Comparison of ENCODE assay signal across 1 mouse cellular context in genomic region chr5:125444554-125444953, GRCm38 (mm10).
TF ChIP-seq lines count a peak whose summit lies in the region.

No protein-coding gene starts in this region.

TF ChIP-seq in MEL, 35 proteins besides CTCF, POLR2A, EP300 and RAD21 (continued from another document):
- TF ChIP-seq TAL1 (IDR thresholded peaks at IDR 0.05; ENCODE audit: low read length) (no peak), MYC (IDR thresholded peaks at IDR 0.05; ENCODE audit: low read depth, low read length) (peak; percentile 68), MYB (IDR thresholded peaks at IDR 0.05; ENCODE audit: low read depth, low read length) (no peak), USF1 (IDR thresholded peaks at IDR 0.05; ENCODE audit: low read depth, low read length) (no peak), RCOR1 (IDR thresholded peaks at IDR 0.05; ENCODE audit: low read depth, low read length) (peak; percentile 54; the same call in 1 of the 2 replicates), ZC3H11A (IDR thresholded peaks at IDR 0.05; ENCODE audit: low read depth, low read length) (no peak), MAZ (IDR thresholded peaks at IDR 0.05; ENCODE audit: low read depth, low read length) (no peak), GATA1 (IDR thresholded peaks at IDR 0.05; ENCODE audit: low read depth, low read length) (no peak), NRF1 (IDR thresholded peaks at IDR 0.05; ENCODE audit: insufficient read depth, low read depth, low read length, poor library complexity, severe bottlenecking) (no peak), ETS1 (IDR thresholded peaks at IDR 0.05; ENCODE audit: low read depth, low read length) (peak; percentile 79; the same call in 1 of the 2 replicates), MXI1 (IDR thresholded peaks at IDR 0.05; ENCODE audit: low read depth, low read length) (no peak), MAX (IDR thresholded peaks at IDR 0.05; ENCODE audit: low read length) (no peak), JUND (IDR thresholded peaks at IDR 0.05; ENCODE audit: low read depth, low read length) (peak; percentile 100)
